Mouse (Mus musculus) testis, adult 10 weeks (tissue): Measurements from ENCODE around the gene Slc25a39. TPM values are rescaled to one million over a fixed set of nuclear protein-coding genes. Genes with fewer than 3 reads are reported as not detected.

Source experiments
- polyA plus RNA-seq: library from polyadenylated mRNA; stranded (reverse); fragments of 350-450 nt; fragmentation: Illumina TruSeq; extraction: RNeasy Lipid Tissue Mini Kit (QIAGEN cat#74804); gene quantifications from one replicate; pipeline ENCODE4 v1.2.3, GENCODE M21; 2014; ENCODE audit warnings: low read depth, low replicate concordance

Gene Slc25a39
- polyA plus RNA-seq = 62.6 TPM

GRCm38 (mm10) chr11:102407834-102408215 is at the start of gene Slc25a39:
Gene Slc25a39, minus strand, starts transcription at chr11:102407946.

GRCm38 (mm10) chr11:102447497-102447896 is 39.8 kb upstream of the Slc25a39 start, which contains the start of gene Fam171a2:
Gene Fam171a2, minus strand, starts transcription at chr11:102447682.

GRCm38 (mm10) chr11:102430121-102431017 is 22.6 kb upstream of the Slc25a39 start, which contains the start of gene Grn:
Gene Grn, plus strand, starts transcription at chr11:102430315.

GRCm38 (mm10) chr11:102393238-102393634 is 14.5 kb downstream of the Slc25a39 start, which contains the start of gene Rundc3a:
Gene Rundc3a, plus strand, starts transcription at chr11:102393403.

GRCm38 (mm10) chr11:102366103-102366502 is 41.6 kb downstream of the Slc25a39 start, which contains the start of gene Slc4a1:
Gene Slc4a1, minus strand, starts transcription at chr11:102366203.

Other genes with a start within 250 kb of the Slc25a39 start
- gene Lsm12, start 222.7 kb downstream of the Slc25a39 start, polyA plus RNA-seq = 75.9 TPM
- 7.8 TPM for gene G6pc3, start 218.3 kb downstream of the Slc25a39 start, polyA plus RNA-seq
- 0.43 TPM for gene Hdac5, start 177.8 kb downstream of the Slc25a39 start, polyA plus RNA-seq
- 2.6 TPM for gene BC030867, start 159.1 kb downstream of the Slc25a39 start, polyA plus RNA-seq
- gene Asb16, start 139.2 kb downstream of the Slc25a39 start, polyA plus RNA-seq = 0.07 TPM
- 6.2 TPM for gene Tmub2, start 123.0 kb downstream of the Slc25a39 start, polyA plus RNA-seq
- 3.8 TPM for gene Atxn7l3, start 111.3 kb downstream of the Slc25a39 start, polyA plus RNA-seq
- gene Ubtf, start 88.2 kb downstream of the Slc25a39 start, polyA plus RNA-seq = 10.9 TPM
- gene Slc4a1, start 41.7 kb downstream of the Slc25a39 start, polyA plus RNA-seq = 0.04 TPM
- gene Rundc3a, start 14.5 kb downstream of the Slc25a39 start, polyA plus RNA-seq = 0.38 TPM
- 1.5 TPM for gene Grn, start 22.4 kb upstream of the Slc25a39 start, polyA plus RNA-seq
- not detected for gene Fam171a2, start 39.7 kb upstream of the Slc25a39 start, polyA plus RNA-seq
- not detected for gene Itga2b, start 62.2 kb upstream of the Slc25a39 start, polyA plus RNA-seq
- gene Gpatch8, start 148.4 kb upstream of the Slc25a39 start, polyA plus RNA-seq = 20.4 TPM
- 0.49 TPM for gene Gm11627, start 171.5 kb upstream of the Slc25a39 start, polyA plus RNA-seq
- 0.32 TPM for gene Fzd2, start 196.4 kb upstream of the Slc25a39 start, polyA plus RNA-seq